Mouse (Mus musculus) frontal cortex, adult (tissue): Measurements from ENCODE around the gene Hbb-bh1.
"Not testable (repeated sequence)": the region's sequence is repeated elsewhere in the genome, so short reads cannot be mapped to it uniquely, and the experiment has no call there.

Experiments
- ATAC-seq: cut with Nextera tagmentation; 2 replicates; pipeline ENCODE4 v1.9.2; 2017; ENCODE audit warnings: mild to moderate bottlenecking, moderate library complexity, mixed read lengths; ENCODE audit not compliant: low TSS enrichment

Gene Hbb-bh1

GRCm38 (mm10) chr7:103843034-103843433, at the start of gene Hbb-bh1:
Hbb-bh1 (minus strand) TSS chr7:103843164.
- no peak for ATAC-seq

GRCm38 (mm10) chr7:103886152-103886551, 43.2 kb upstream of the Hbb-bh1 start, which contains the start of gene Olfr66:
Olfr66 (minus strand) TSS chr7:103886252.
- no peak for ATAC-seq

GRCm38 (mm10) chr7:103877093-103877492, 34.1 kb upstream of the Hbb-bh1 start:
- ATAC-seq: no peak

GRCm38 (mm10) chr7:103874451-103874850, 31.5 kb upstream of the Hbb-bh1 start:
- no peak for ATAC-seq

- no peak for ATAC-seq
Measured at GRCm38 (mm10) chr7:103873064-103873463, 30.1 kb upstream of the Hbb-bh1 start.

GRCm38 (mm10) chr7:103870667-103871066, 27.7 kb upstream of the Hbb-bh1 start:
- ATAC-seq: no peak

DNA sequence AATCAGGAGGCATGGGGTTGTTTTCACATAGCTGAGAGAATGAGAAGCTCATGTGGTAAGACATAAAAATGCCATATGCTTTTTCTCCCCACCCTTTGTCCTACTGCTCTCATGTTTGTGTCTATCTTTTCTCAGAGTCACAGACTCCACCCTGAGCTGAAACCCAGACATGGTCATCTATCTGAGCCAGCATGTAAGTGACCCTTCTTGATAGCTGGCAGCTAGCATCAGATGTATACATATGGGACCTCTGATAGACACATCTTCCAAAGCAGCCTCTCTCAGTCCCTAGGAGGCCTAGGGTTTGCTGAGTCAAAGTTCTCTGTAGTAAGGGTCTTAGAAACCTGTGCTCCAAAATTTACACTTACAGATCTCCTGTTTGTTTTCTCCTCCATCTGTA, 22.8 kb upstream of the Hbb-bh1 start:
- ATAC-seq: no peak

DNA sequence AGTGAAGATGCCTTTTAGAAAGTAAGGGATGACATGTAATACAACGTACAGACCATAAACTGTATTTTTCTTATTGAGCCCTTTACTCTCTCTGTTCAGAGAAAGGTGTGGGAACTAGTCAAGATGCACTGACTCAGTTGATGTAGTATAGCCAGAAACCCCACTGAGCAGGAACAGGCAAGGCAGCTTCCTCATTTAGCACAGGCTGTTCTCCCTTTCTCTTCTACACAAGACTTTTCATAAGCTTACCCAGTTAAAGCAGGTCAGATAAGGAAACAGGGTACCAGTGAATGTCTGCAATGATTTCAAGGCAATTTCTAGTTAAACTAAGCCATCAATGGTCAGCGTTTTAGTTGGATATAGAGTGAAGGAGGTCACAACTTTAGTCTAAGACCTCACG, 18.6 kb upstream of the Hbb-bh1 start:
- no peak for ATAC-seq

- no peak for ATAC-seq
Measured at GRCm38 (mm10) chr7:103860855-103861254, 17.9 kb upstream of the Hbb-bh1 start.

- ATAC-seq: no peak
Measured at GRCm38 (mm10) chr7:103859076-103859475, 16.1 kb upstream of the Hbb-bh1 start.

- ATAC-seq: no peak
Measured at GRCm38 (mm10) chr7:103854669-103855068, 11.7 kb upstream of the Hbb-bh1 start.

DNA sequence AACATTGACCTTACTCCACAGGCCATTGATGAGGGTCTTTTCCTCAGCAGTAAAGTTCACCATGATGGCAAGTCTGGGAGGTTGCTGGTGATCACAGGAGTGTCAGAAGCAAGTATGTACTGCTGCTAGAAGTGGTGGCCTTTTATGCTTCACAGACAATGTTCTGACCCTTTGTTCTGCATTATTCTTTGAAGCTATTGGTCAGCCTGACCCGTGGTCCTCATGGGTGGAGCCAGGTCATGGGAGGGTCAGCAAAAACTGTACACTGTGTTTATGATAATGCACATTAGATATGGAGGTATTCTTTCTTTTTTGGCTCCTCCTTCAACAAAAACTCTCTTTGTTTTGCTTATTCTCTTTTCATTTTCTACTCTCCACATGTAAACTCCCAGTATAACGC, 10.1 kb upstream of the Hbb-bh1 start, which contains the start of gene Hbb-y:
Gene Hbb-y, minus strand, starts transcription at position 127 of the 400 bp plus-strand sequence.
- no peak for ATAC-seq

DNA sequence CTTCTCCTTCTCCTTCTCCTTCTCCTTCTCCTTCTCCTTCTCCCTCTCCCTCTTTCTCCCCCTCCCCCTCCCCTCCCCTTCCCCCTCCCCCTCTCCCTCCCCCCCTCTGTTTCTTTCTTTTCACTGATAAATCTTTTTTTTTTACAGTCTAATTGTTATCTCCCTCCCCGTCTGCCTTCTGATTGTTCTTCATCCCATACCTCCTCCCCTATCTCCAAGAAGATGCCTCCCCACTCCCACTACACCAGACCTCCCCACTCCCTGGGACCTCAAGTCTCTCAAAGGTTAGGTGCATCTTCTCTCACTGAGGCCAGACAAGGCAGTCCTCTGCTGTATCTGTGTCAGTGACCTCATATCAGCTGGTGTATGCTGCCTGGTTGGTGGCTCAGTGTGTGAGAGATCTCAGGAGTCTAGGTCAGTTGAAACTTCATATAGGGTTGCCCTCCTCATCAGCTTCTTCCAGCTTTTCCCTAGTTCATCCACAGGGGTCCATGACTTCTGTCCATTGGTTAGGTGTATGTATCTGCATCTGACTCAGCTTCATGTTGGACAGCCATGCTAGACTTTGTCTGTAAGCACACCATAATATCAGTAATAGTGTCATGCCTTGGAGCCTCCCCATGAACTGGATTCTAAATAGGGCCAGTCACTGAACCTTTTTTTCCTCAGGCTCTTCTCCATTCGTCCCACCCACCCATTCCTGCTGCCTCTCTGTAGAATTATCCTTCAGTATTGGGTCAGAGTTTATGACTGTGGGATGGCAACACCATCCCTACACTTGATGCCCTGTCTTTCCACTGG, 1.8 kb upstream of the Hbb-bh1 start:
- ATAC-seq: no peak

DNA sequence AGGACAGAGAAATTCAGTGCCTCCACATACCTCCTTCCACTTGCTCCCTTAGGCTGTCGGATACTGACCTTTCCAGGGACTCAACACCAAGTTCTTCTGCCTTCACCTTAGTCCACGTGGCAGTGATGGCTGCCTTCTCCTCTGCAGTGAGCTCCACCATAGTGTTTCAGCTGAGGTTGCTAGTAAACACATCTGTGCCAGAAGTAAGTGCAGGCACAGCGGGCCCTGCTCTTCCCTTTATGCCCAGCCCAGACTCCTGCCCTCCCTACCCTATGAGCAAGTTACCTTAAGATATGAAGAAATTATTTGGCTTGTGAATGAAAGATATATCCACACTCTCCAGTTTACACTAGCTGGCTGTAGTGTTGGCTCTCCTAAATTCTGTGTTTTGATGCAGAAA, 2.7 kb downstream of the Hbb-bh1 start, which contains the start of gene Hbb-bh2:
Gene Hbb-bh2, minus strand, starts transcription at position 253 of the 400 bp plus-strand sequence.
- no peak for ATAC-seq

GRCm38 (mm10) chr7:103827808-103828207, 15.2 kb downstream of the Hbb-bh1 start, which contains the start of gene Hbb-bs:
Hbb-bs (minus strand) TSS chr7:103828096.
- no peak for ATAC-seq

- ATAC-seq: not testable (repeated sequence)
Measured at GRCm38 (mm10) chr7:103827139-103827538, 15.8 kb downstream of the Hbb-bh1 start.

GRCm38 (mm10) chr7:103826255-103826887, 16.6 kb downstream of the Hbb-bh1 start:
- no peak for ATAC-seq

DNA sequence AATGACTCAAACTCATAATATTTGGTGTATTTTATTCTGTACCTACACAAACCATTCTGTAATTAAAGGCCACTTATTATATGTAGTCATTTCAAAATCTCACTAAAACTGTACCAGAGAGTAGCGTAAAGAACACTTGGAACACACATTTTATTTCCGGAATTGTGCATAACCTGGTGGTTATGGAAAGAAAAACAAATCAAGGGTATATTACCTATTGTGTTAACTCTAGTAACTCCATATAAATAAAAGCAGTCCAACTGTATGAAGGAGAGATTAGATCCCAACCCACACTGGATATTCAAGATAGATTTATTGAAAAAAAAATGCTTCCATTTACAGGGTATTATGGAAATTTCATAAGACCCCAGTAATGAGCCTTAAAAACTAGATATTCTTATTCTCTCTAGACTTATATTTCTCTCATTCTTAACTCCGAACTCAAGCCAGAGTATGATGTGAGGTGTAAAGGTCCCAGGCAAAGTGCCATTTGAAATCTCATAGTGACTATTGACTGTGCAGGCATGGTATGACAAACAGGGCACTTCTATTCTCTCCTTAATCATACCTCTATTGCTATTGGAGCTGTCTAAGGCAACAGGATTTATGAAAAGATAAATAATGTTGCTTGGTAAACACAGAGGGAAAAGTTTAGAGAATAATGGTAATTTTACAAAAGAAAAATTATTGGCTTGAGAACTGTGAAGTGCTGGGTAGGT, 17.3 kb downstream of the Hbb-bh1 start:
- no peak for ATAC-seq

GRCm38 (mm10) chr7:103824597-103824996, 18.4 kb downstream of the Hbb-bh1 start:
- ATAC-seq: no peak

GRCm38 (mm10) chr7:103815085-103815484, 27.9 kb downstream of the Hbb-bh1 start:
- peak; percentile 65; the same call in 1 of the 2 replicates for ATAC-seq

- ATAC-seq: no peak
Measured at GRCm38 (mm10) chr7:103813766-103814165, 29.2 kb downstream of the Hbb-bh1 start, which contains the start of gene Hbb-bt. Hbb-bt (minus strand) TSS chr7:103813996.

- ATAC-seq: not testable (repeated sequence)
Measured at GRCm38 (mm10) chr7:103813152-103813551, 29.8 kb downstream of the Hbb-bh1 start.
